Mouse (Mus musculus) bone marrow, adult 2 months (tissue): ENCODE results near the gene Taok3. TPM values are rescaled to one million over a fixed set of nuclear protein-coding genes. Genes with fewer than 3 reads are reported as not detected.

Experiments used
- H3K27ac ChIP-seq: fragments of 200-500 bp; 2 replicates; pipeline ENCODE4 v1.5.1; 2012; ENCODE audit warnings: low read depth, mild to moderate bottlenecking, control low read depth, inconsistent platforms, low read length; ENCODE audit not compliant: control insufficient read depth, poor library complexity, insufficient read depth
- H3K4me1 ChIP-seq: fragments of 200-500 bp; 2 replicates; pipeline ENCODE4 v1.6.1; 2011; ENCODE audit warnings: low read length; ENCODE audit not compliant: control insufficient read depth, insufficient read depth
- H3K4me3 ChIP-seq: fragments of 200-500 bp; replicated peaks from 2 replicates; pipeline ENCODE3; 2011; ENCODE audit warnings: mild to moderate bottlenecking, low read depth, low read length, control low read depth; ENCODE audit not compliant: control insufficient read depth
- CTCF ChIP-seq: fragments of 200-500 bp; IDR thresholded peaks from 2 replicates; pipeline ENCODE4 v1.5.1; 2011; ENCODE audit warnings: low read length, control low read depth; ENCODE audit not compliant: control insufficient read depth, insufficient read depth
- POLR2A ChIP-seq: fragments of 200-500 bp; IDR thresholded peaks from 2 replicates; pipeline ENCODE4 v1.6.1; 2011; ENCODE audit warnings: low read depth, mild to moderate bottlenecking, control low read depth, low read length, borderline replicate concordance; ENCODE audit not compliant: control insufficient read depth
- WGBS: fragments of 180-500 bp; shearing (Covaris S2); methylation state at CpG from one replicate; pipeline ENCODE4 v1.1.7; 2018; 5-methylcytosine and 5-hydroxymethylcytosine counted together
- polyA plus RNA-seq: library from polyadenylated mRNA; stranded (reverse); fragments of >200 nt; gene quantifications from 2 replicates; pipeline ENCODE4 v1.2.4, GENCODE M21; 2011; ENCODE audit warnings: low replicate concordance; ENCODE audit not compliant: missing spikeins, insufficient read depth, insufficient read length

Gene Taok3
- polyA plus RNA-seq, 1 experiment: 47.6 TPM

DNA sequence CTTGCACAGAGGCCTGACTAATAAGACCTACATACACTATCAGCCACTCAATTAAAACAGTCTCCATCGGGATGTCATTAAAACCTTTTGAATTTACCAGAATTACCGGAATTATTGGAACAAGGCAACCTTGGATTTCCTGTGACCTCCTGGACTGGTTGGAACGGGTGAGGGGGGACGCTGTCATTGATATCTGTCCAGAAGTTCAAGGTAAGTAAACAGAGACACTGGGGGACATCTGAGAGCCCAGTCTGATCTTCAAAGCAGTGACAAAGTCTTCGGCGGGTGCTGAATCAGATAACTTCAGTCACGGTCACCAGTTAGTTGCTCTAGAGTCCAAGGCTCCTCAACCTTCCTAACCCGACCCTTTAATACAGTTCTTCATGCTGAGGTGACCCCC is 175.1 kb downstream of the Taok3 start:
- Histone ChIP-seq H3K4me1 (no peaks in the 10 kb centered on the region), H3K27ac (no peak overlapping the region), H3K4me3 (no peak overlapping the region)
- WGBS: 88% methylated on average over 8 of the region's 8 CpGs
- TF ChIP-seq POLR2A (no peak), CTCF (no peak)

DNA sequence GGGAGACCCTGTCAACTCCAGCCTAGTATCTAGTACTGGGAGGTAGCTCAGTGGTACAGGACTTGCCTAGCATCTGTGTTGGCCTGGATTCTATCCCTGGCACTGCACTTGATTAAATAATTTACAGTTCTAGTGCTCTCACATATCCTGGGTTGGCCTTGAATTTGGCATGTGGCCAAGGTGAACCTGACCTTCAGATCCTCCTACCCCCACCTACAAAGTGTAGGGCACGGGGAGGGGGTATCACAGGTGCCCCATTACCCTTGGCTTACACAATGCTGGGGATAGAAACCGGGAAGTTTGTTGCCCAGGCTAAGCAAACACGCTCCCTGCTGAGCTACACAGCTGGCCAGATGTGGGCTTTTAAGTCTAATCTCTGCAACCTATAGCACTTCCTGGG is 183.0 kb downstream of the Taok3 start:
- H3K27ac ChIP-seq: no peak overlapping the region
- WGBS: 69% methylated on average over 3 of the region's 3 CpGs

DNA sequence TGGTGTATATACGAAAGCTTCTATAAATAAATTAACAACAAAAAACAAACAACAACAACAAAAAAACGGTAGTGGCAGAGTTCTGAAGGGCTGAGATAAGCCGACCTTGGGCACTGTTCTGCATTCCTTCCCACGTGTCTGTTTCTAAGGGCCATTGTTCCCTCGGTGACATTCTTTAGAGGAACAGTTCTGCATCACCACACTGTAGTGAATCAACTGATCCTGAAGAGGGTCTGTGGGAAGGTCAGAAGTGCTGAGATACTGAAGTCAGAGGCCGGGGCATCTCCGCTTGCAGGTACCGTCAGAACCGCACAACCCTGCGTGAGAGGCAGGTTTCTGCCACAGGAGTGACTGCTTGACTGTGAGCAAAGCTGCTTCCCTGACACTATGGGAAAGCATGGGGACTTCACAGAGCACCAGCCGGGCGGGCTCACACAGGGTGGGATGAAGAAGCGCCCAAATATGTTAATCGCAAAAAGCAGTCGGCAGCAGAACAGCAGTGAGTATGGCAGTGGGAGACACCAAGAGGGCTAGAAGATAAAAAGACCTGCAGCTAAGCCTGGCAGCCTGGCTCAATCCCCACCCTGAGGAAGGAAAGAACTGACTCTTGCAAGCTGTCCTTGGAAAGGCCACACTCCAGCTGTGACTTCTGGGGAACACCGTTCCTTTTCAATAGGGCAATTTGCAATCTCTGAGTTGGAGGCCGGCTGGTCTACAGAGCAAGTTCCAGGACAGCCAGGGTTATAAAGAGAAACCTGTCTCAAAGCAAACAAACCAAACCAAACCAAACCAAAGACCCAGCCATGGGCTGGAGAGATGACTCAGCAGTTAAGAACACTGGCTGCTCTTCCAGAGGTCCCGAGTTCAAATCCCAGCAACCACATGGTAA is 184.0 kb downstream of the Taok3 start:
- no peak overlapping the region for H3K4me3 ChIP-seq
- TF ChIP-seq POLR2A: no peak
- no peak for TF ChIP-seq CTCF
- H3K4me1 ChIP-seq: no peaks in the 10 kb centered on the region
- no peak overlapping the region for H3K27ac ChIP-seq
- WGBS: 78% methylated on average over 18 of the region's 18 CpGs

More for the DNA sequence above, 183.0 kb downstream of the Taok3 start:
- Histone ChIP-seq H3K4me3 (no peak overlapping the region), H3K4me1 (no peaks in the 10 kb centered on the region)
- TF ChIP-seq CTCF (no peak), POLR2A (no peak)

DNA sequence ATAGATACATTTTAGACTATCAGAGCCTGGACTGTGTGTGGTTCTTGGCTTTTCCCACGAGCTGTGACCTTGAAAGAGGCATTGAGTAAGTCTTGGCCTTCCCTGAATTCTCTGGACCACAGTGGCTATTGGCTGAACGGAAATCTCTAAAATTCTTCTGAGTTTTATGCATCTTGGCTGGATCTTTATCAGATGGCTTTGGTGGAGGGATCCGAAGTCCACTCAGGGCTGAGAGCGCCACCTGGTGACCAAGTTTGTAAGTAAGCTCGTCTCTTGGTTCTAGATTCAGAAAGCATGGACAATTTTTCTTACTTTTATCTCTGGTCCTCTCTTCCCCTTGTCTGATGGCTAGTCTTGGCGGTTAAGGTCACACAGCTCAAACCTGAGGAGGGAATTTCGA is 185.0 kb downstream of the Taok3 start:
- 48% methylated on average over 7 of the region's 7 CpGs for WGBS
- TF ChIP-seq CTCF: peak; percentile 79
- no peak for TF ChIP-seq POLR2A
- H3K27ac ChIP-seq: no peak overlapping the region

DNA sequence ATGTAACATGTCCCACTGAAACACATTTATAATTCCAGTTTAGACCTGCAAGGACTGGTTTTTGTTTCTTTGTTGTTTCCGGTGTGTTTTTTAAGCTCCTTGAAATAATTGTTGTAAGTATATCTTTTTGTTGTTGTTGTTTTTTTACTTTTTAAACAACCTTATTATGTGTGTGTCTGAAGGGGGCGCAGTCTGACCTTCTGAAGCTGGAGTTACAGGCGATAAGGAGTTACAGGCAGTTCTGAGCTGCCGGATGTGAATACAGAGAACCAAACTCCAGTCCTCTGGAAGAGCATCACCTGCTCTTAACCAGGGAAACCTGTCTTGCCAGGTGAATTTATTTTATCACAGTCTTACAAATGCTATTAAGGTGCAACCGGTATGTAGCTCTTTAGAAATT is 185.8 kb downstream of the Taok3 start:
- no peak overlapping the region for H3K4me3 ChIP-seq
- WGBS: 83% methylated on average over 5 of the region's 5 CpGs
- H3K27ac ChIP-seq: no peak overlapping the region
- no peak for TF ChIP-seq POLR2A
- no peak for TF ChIP-seq CTCF
- no peaks in the 10 kb centered on the region for H3K4me1 ChIP-seq

More for the DNA sequence above, 185.0 kb downstream of the Taok3 start:
- Histone ChIP-seq H3K4me3 (no peak overlapping the region), H3K4me1 (no peaks in the 10 kb centered on the region)

DNA sequence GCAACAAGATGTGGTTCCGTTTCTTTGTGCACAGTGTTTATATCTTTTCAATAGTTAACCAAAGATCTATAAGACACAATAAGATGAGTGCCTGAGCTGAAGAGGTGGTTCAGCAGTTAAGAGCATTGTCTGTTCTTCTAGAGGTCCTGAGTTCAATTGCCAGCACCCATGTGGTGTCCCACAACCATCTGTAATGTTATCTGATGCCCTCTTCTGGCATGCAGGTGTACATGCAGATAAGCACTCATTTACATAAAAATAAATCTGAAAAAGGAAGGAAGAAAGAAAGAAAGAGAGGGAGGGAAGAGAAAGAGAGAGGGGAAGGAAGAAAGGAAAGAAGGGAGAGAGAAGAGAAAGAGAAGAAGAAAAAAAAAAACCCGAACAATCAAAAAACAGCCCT is 186.9 kb downstream of the Taok3 start:
- Histone ChIP-seq H3K4me3 (no peak overlapping the region), H3K27ac (no peak overlapping the region), H3K4me1 (no peaks in the 10 kb centered on the region)
- TF ChIP-seq CTCF: no peak
- no peak for TF ChIP-seq POLR2A
- WGBS: 82% methylated on average over 2 of the region's 2 CpGs

DNA sequence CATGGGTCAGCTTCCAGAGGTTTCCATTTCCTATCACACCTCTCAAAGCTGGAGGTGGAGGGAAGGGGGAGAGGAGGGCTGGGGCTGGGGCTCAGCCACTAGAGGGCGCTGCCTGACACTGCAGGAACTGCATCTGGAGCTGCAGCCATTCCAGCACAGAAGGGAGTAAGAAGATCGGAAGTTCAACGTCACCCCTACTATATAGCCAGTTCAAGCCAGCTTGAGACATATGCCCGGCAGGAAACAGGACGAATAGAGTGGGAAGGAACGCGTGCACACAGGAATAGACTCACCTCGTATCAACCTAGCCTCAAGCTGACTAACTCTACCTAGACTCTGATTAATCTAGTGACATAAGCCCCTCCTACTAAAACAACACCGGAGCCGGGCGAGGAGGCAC is 187.8 kb downstream of the Taok3 start:
- Histone ChIP-seq H3K4me1 (no peaks in the 10 kb centered on the region), H3K4me3 (no peak overlapping the region), H3K27ac (no peak overlapping the region)
- WGBS: 7% methylated on average over 11 of the region's 11 CpGs
- TF ChIP-seq POLR2A (no peak), CTCF (peak; percentile 91)

DNA sequence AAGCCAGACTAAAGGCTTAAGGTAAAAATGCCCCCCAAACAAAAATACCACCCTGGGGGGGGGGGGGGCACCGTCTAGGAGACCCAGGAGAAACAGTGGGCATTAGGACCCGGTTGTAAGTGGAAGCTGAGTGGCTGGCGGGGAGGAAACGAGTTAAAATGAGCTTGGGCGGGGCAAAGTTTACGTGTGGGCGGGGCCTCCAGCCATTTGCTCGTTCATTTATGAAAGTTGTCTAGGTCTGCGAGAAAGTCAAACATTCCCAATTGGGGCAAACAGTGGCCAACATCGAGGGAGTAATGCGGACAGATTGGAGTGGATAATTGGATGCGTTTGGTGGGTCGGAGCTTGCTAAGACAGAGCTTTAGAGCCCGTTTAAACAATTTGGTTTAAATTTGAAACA is 193.5 kb downstream of the Taok3 start:
- no peak for TF ChIP-seq POLR2A
- Histone ChIP-seq H3K4me3 (no peak overlapping the region), H3K27ac (no peak overlapping the region), H3K4me1 (no peaks in the 10 kb centered on the region)
- 23% methylated on average over 14 of the region's 14 CpGs for WGBS
